Mouse (Mus musculus): ENCODE measurements around the gene Aox3.

DNA sequence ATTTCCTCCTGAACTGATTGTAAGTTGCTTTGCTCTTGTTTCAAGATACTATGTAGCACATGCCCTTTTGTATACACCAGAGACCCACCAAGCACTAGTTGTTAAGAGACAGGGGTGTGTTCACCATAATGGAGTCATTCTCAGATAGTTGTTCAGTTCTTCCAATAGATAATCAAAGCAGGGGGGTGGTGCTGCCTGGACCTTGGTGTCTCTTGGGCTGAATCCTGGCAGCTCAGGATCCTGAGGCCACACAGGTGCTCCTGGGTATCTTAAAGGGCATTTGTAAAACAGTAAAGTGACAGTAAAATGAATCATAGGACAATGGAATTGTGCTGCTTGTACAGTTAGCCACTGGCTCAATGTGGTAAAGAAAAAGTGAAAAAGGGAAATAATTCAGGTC lies 116.0 kb downstream of the Aox3 start:
- TF ChIP-seq CTCF (IDR thresholded peaks at IDR 0.05; ENCODE audit: borderline replicate concordance, insufficient read depth, low read length) (no peak), POLR2A (IDR thresholded peaks at IDR 0.05; ENCODE audit: low read depth, low read length) (no peak)

All from embryonic fibroblast, embryonic 13.5 days (primary cell).